Mouse (Mus musculus) lung, postnatal 0 days (tissue): ENCODE measurements around the gene Ephx3. TPM values are rescaled to one million over a fixed set of nuclear protein-coding genes. Genes with fewer than 3 reads are reported as not detected.

Experiments
- ATAC-seq: fragments of 200-750 bp; cut with Nextera tagmentation; 2 replicates; pipeline ENCODE4 v1.8.0; 2017; ENCODE audit warnings: moderate library complexity
- DNase-seq: peaks from one replicate; pipeline ENCODE4 v3.0.0-alpha.2; 2016; ENCODE audit warnings: low spot score
- H3K27ac ChIP-seq: fragments of 300-500 bp; sonication (generic); 2 replicates; pipeline ENCODE4 v1.5.1; 2014; ENCODE audit warnings: antibody characterized with exemption, mild to moderate bottlenecking, low read length, mixed read lengths
- H3K27me3 ChIP-seq: fragments of 300-500 bp; sonication (generic); replicated peaks from 2 replicates; pipeline ENCODE4 v1.6.1; 2014; ENCODE audit warnings: low read length, mixed read lengths; ENCODE audit not compliant: insufficient read depth
- H3K36me3 ChIP-seq: fragments of 300-500 bp; sonication (generic); 2 replicates; pipeline ENCODE4 v1.6.1; 2014; ENCODE audit warnings: low read length, mixed read lengths; ENCODE audit not compliant: insufficient read depth
- H3K4me1 ChIP-seq: fragments of 300-500 bp; sonication (generic); 2 replicates; pipeline ENCODE4 v1.6.1; 2014; ENCODE audit warnings: antibody characterized with exemption, low read depth, low read length, mixed read lengths; ENCODE audit not compliant: insufficient read depth
- H3K4me2 ChIP-seq: fragments of 300-500 bp; sonication (generic); replicated peaks from 2 replicates; pipeline ENCODE4 v1.6.1; 2014; ENCODE audit warnings: low read depth, mild to moderate bottlenecking, low read length, moderate library complexity, mixed read lengths
- H3K4me3 ChIP-seq: fragments of 300-500 bp; sonication (generic); 2 replicates; pipeline ENCODE4 v1.5.1; 2014; ENCODE audit warnings: low read depth, low read length
- H3K9ac ChIP-seq: fragments of 300-500 bp; sonication (generic); replicated peaks from 2 replicates; pipeline ENCODE4 v1.6.1; 2014; ENCODE audit warnings: low read depth, mild to moderate bottlenecking
- H3K9me3 ChIP-seq: fragments of 300-500 bp; sonication (generic); 2 replicates; pipeline ENCODE4 v1.6.1; 2016; ENCODE audit warnings: low read length, mixed read lengths
- CTCF ChIP-seq: IDR thresholded peaks from 2 replicates; pipeline ENCODE4 v1.5.1; 2016; ENCODE audit warnings: antibody characterized with exemption, mild to moderate bottlenecking
- EP300 ChIP-seq: IDR thresholded peaks from 2 replicates; pipeline ENCODE4 v1.6.1; 2016; ENCODE audit warnings: antibody characterized with exemption, mild to moderate bottlenecking, control low read depth
- WGBS: fragments of 180-500 bp; shearing (Covaris S2); extraction: QIAGEN DNeasy Blood & Tissue Kit; methylation state at CpG from one replicate; pipeline ENCODE4 v1.1.7; 2014; 5-methylcytosine and 5-hydroxymethylcytosine counted together
- polyA plus RNA-seq: library from polyadenylated mRNA; unstranded; fragments of >200 nt; fragmentation: Nextera tagmentation; extraction: Ambion mirVana; gene quantifications from 2 replicates; pipeline ENCODE4 v1.2.1, GENCODE M21; 2015

The Ephx3 gene
- polyA plus RNA-seq, 1 experiment from 2014 or later = 0.23 TPM

DNA sequence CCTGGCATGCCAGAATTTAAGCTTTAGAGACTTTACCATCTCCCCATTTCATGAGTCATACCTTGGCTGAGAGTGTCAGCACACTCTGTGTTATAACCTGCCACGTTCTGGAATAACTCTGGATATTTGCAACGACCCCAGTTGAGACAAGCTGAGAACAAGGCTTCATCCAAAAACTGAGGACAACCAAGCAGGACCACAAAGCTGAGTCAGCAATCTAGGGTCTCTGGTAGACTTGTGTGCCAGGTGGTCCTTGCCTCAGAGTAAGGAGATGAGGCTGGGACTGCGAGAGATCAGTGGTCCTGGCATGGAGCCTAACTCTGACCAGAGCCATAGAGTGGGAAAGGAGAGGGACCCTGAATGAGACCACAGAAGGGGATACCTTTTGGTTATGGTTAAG lies 13.6 kb upstream of the Ephx3 start:
- no peaks in the 10 kb centered on the region for H3K9me3 ChIP-seq
- no peak for DNase-seq
- ATAC-seq = no peak
- H3K36me3 ChIP-seq = peaks cover 56% of the 10 kb centered on the region
- no peak for TF ChIP-seq EP300
- no peak for TF ChIP-seq CTCF
- no peaks in the 10 kb centered on the region for H3K4me1 ChIP-seq
- H3K27ac ChIP-seq = no peak overlapping the region
- no peak overlapping the region for H3K9ac ChIP-seq
- WGBS = 82% methylated on average over 3 of the region's 3 CpGs
- H3K27me3 ChIP-seq = no peaks in the 10 kb centered on the region
- H3K4me3 ChIP-seq = no peak overlapping the region
- no peak overlapping the region for H3K4me2 ChIP-seq

DNA sequence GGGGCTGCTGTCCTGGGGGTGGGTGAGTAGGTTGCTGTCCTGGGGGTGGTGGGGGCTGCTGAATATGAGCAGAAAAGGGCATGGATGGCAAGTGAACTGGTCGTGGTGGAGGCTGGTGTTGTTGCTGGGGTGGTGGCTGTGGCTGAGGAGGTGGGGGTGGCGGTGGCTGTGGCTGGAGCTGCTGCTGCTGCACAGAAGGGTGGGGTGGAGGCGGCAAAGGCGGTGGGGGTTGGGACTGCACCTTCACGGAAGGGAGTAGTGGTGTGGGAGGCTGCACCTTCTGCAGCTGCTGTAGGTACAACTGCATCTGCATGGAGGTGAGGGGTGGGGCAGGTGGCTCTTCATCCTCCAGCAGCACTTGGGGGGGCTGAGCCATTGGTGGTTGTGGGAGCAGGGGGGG lies 11.7 kb upstream of the Ephx3 start:
- no peak overlapping the region for H3K27ac ChIP-seq
- H3K27me3 ChIP-seq = no peaks in the 10 kb centered on the region
- 83% methylated on average over 5 of the region's 5 CpGs for WGBS
- no peaks in the 10 kb centered on the region for H3K4me1 ChIP-seq
- H3K9ac ChIP-seq = no peak overlapping the region
- no peak for ATAC-seq
- DNase-seq = no peak
- H3K9me3 ChIP-seq = no peaks in the 10 kb centered on the region
- peaks cover 67% of the 10 kb centered on the region for H3K36me3 ChIP-seq
- no peak overlapping the region for H3K4me2 ChIP-seq
- H3K4me3 ChIP-seq = no peak overlapping the region
- TF ChIP-seq CTCF (no peak), EP300 (no peak)

DNA sequence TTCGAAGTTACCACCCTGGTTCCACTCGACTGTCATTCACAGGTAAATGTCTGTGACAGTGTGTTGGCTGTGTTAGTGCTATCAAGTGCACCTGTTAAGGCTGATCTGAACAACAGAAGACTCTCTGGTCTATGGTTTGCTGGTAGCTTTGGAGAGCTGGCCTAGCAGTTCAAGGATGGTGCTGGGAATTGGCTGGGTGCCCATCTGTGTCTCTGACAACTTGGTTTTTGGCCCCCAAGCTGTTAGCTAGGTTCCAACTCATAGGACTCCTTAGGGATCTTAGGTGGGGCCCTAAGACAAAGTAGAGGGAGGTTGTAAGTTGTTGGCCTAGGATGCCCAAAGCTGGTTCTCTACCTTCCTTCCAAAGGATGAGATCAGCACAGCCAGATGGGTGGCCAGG lies 10.4 kb upstream of the Ephx3 start:
- no peak overlapping the region for H3K4me2 ChIP-seq
- H3K4me3 ChIP-seq = no peak overlapping the region
- peaks cover 75% of the 10 kb centered on the region for H3K36me3 ChIP-seq
- no peaks in the 10 kb centered on the region for H3K9me3 ChIP-seq
- 89% methylated on average over 2 of the region's 2 CpGs for WGBS
- DNase-seq = no peak
- no peak for ATAC-seq
- H3K9ac ChIP-seq = no peak overlapping the region
- H3K27ac ChIP-seq = no peak overlapping the region
- H3K27me3 ChIP-seq = no peaks in the 10 kb centered on the region
- TF ChIP-seq EP300 = no peak
- no peak for TF ChIP-seq CTCF
- H3K4me1 ChIP-seq = no peaks in the 10 kb centered on the region

DNA sequence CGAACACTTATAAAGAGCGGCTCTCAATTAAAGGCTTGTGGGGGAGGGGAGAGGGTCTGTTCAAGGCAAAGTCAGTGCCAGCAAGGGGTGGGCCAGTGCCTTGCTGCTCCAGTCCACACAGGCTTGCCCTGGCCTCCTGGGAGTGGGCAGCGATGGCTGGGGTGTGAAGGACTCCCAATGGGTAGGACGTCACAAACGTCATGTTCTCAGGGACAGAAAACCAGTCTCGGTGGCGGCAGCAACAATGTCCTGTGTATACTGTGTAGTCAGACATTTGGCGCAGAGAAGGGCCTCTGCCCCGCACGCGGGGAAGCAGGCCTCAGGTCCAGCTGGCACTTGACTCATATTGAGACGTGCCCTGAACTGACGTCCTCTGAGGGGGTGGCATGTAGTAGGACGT lies 7.8 kb upstream of the Ephx3 start:
- ATAC-seq = peak; percentile 9; the same call in 1 of the 2 replicates
- H3K27ac ChIP-seq = no peak overlapping the region

DNA sequence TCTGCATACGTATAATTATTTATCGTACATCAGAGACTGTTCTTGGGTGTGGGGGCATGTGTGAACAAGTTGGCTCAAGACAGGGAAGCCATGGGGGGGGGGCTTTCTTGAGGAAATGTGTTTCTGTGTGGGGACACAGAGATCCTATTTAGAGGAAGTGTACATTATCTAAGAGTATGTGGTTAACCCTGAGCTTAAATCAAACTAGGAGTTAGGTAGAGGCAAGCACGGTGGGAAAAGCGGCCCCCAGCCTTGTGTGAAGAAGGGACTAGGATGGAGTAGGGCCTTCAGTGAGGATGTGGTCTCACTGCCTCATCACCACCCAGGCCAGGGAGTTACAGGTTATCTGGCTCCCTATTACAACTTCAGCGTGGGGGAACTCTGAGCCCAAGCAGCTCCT lies 6.4 kb upstream of the Ephx3 start:
- TF ChIP-seq EP300 (no peak), CTCF (no peak)
- H3K4me1 ChIP-seq = no peaks in the 10 kb centered on the region

More for the DNA sequence above, 7.8 kb upstream of the Ephx3 start:
- H3K36me3 ChIP-seq = peaks cover 61% of the 10 kb centered on the region
- no peak overlapping the region for H3K4me2 ChIP-seq
- TF ChIP-seq EP300 (no peak), CTCF (no peak)
- 84% methylated on average over 14 of the region's 14 CpGs for WGBS
- no peak for DNase-seq
- H3K27me3 ChIP-seq = no peaks in the 10 kb centered on the region
- no peak overlapping the region for H3K4me3 ChIP-seq
- H3K4me1 ChIP-seq = no peaks in the 10 kb centered on the region
- no peaks in the 10 kb centered on the region for H3K9me3 ChIP-seq
- H3K9ac ChIP-seq = no peak overlapping the region

DNA sequence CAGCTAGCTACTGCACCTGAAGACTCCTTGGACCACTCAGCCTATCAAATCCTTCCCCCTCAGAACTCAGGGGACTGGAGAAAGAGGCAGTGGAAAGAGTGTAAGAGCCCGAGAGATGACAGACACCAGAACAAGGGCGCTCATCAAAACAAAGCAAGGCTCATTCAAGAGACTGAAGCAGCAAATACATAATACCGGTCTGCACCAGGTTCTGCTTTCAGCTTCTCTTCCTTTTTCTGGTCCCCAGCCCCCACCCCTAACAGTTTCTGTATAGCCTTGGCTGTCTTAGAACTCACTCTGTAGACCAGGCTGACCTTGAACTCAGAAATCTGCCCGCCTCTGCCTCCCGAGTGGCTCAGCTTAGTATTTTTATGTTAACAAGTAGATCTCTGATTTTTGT lies 3.7 kb upstream of the Ephx3 start:
- DNase-seq (no peak), ATAC-seq (no peak)
- peaks cover 4% of the 10 kb centered on the region; the same call in 1 of the 2 replicates for H3K4me1 ChIP-seq
- TF ChIP-seq CTCF (no peak), EP300 (no peak)
- H3K27ac ChIP-seq = no peak overlapping the region
- H3K4me2 ChIP-seq = no peak overlapping the region
- 84% methylated on average over 5 of the region's 5 CpGs for WGBS
- peaks cover 23% of the 10 kb centered on the region for H3K36me3 ChIP-seq
- H3K9ac ChIP-seq = no peak overlapping the region
- H3K9me3 ChIP-seq = no peaks in the 10 kb centered on the region
- no peaks in the 10 kb centered on the region; the same call in 1 of the 2 replicates for H3K27me3 ChIP-seq
- no peak overlapping the region for H3K4me3 ChIP-seq

More for the DNA sequence above, 6.4 kb upstream of the Ephx3 start:
- Histone ChIP-seq H3K36me3 (peaks cover 51% of the 10 kb centered on the region), H3K9me3 (no peaks in the 10 kb centered on the region), H3K9ac (no peak overlapping the region), H3K27me3 (no peaks in the 10 kb centered on the region), H3K4me2 (no peak overlapping the region), H3K27ac (no peak overlapping the region), H3K4me3 (no peak overlapping the region)
- ATAC-seq (no peak), DNase-seq (no peak)
- 80% methylated on average over 5 of the region's 5 CpGs for WGBS

DNA sequence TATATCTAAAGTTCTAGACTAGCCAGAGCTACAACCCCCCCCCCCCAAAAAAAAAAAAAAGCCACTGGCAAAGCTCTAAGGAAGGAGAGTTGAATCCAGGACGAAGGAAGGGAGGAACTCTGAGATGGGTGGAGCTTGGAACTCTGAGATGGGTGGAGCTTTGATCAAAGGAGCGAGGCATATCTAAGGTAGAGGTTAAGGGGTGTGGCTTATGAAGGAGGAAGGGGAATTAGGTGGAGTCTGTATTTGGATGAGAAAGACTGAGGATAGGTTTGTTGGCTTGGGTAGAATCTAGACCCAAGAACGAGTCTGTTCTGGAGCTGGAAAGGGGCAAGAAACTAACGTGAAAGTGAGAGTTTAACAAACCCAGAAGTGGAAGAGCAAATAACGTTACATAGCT lies 501 bp upstream of the Ephx3 start:
- peaks cover 4% of the 10 kb centered on the region; the same call in 1 of the 2 replicates for H3K4me1 ChIP-seq
- TF ChIP-seq CTCF (no peak), EP300 (no peak)
- no peaks in the 10 kb centered on the region for H3K9me3 ChIP-seq
- no peak overlapping the region for H3K27ac ChIP-seq
- H3K4me3 ChIP-seq = no peak overlapping the region; the same call in 1 of the 2 replicates
- WGBS = 18% methylated on average over 5 of the region's 5 CpGs
- H3K9ac ChIP-seq = no peak overlapping the region
- ATAC-seq (peak; percentile 73), DNase-seq (peak; percentile 58)
- H3K27me3 ChIP-seq = no peaks in the 10 kb centered on the region; the same call in 1 of the 2 replicates
- peak overlapping the region; percentile 51 for H3K4me2 ChIP-seq
- H3K36me3 ChIP-seq = no peaks in the 10 kb centered on the region
